ENCODE assay signal across 16 mouse cellular contexts in the genomic region with DNA sequence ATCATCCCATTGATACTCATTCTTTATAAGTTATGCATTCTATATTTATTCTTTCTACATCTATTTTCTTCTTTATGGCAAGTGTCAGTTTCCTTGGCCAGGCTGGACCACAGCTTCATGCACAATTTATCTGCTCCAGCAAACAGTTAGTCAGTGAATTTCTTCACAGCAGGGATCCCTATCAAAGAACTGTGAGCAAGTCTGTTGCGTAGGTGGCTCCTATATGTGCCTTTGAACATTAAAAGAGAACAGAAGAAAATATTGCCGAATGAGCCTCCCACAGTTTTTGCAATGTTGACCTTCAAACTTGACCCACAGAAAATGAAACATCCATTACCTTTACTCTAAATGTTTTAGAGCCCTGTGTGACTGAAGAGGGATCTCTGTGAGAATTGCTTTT.
A peak's percentile ranks its signal among the peaks of the same experiment; 100 is the strongest.
DNase-seq lines count a peak whose midpoint lies in the region; ATAC-seq and TF ChIP-seq lines count a peak whose summit lies in the region.
"Had no signal": no experiment of that assay in that cellular context is flagged by ENCODE, and none has a peak within 500 bp of the region (broad histone marks: within the 10 kb centered on the region; RNA-seq: fewer than 3 reads in every experiment).

No protein-coding gene starts in this region.

- H3K4me2 ChIP-seq in midbrain, embryonic 14.5 days (ENCODE audit: low read length): no peak overlapping the region
- H3K4me2 ChIP-seq: embryonic facial prominence, embryonic 15.5 days; hindbrain, embryonic 15.5 days; liver, embryonic 11.5 days; midbrain, embryonic 15.5 days; neural tube, embryonic 12.5 days had no signal

- no peak overlapping the region for H3K4me3 ChIP-seq in midbrain, embryonic 14.5 days (replicated peaks; ENCODE audit: low read depth, low read length)
- no peak overlapping the region for H3K4me3 ChIP-seq in midbrain, embryonic 10.5 days
- no peak overlapping the region for H3K4me3 ChIP-seq in left cerebral cortex, adult 2 months
- no peak overlapping the region for H3K4me3 ChIP-seq in lung, adult 2 months (replicated peaks; ENCODE audit: extremely low read depth, low read depth, low read length)
- H3K4me3 ChIP-seq: embryonic facial prominence, embryonic 15.5 days; hindbrain, embryonic 15.5 days; midbrain, embryonic 15.5 days; neural tube, embryonic 12.5 days had no signal

- no peak overlapping the region for H3K9ac ChIP-seq in midbrain, embryonic 14.5 days (replicated peaks; ENCODE audit: low read length)
- H3K9ac ChIP-seq: embryonic facial prominence, embryonic 15.5 days; hindbrain, embryonic 15.5 days; midbrain, embryonic 15.5 days; neural tube, embryonic 12.5 days had no signal

- 80% methylated on average over 2 of the region's 2 CpGs for WGBS in midbrain, embryonic 14.5 days
- 84% methylated on average over 2 of the region's 2 CpGs for WGBS in midbrain, embryonic 10.5 days
- 73% methylated on average over 2 of the region's 2 CpGs for WGBS in lung, adult 2 months

- intact Hi-C loops in left cerebral cortex, adult 2 months (cut with DNase I): loop anchor here (1.0 kb wide), 1 partner anchor 40 kb away; no protein-coding TSS in a partner anchor

- H3K4me1 ChIP-seq in midbrain, embryonic 14.5 days (ENCODE audit: control insufficient read depth, insufficient read depth, low read length): no peaks in the 10 kb centered on the region
- no peaks in the 10 kb centered on the region for H3K4me1 ChIP-seq in midbrain, embryonic 10.5 days
- no peaks in the 10 kb centered on the region for H3K4me1 ChIP-seq in lung, adult 2 months (ENCODE audit: control insufficient read depth, insufficient read depth, low read length)
- H3K4me1 ChIP-seq: embryonic facial prominence, embryonic 15.5 days; hindbrain, embryonic 15.5 days; midbrain, embryonic 15.5 days; neural tube, embryonic 12.5 days had no signal

- H3K27me3 ChIP-seq in midbrain, embryonic 14.5 days (ENCODE audit: control insufficient read depth, insufficient read depth, low read length): no peaks in the 10 kb centered on the region
- H3K27me3 ChIP-seq in midbrain, embryonic 10.5 days (ENCODE audit: low read depth, poor library complexity, severe bottlenecking): no peaks in the 10 kb centered on the region
- H3K27me3 ChIP-seq: embryonic facial prominence, embryonic 15.5 days; hindbrain, embryonic 15.5 days; midbrain, embryonic 15.5 days; neural tube, embryonic 12.5 days had no signal

- ATAC-seq in midbrain, embryonic 14.5 days (ENCODE audit: low FRiP score, low TSS enrichment): no peak
- no peak for ATAC-seq in megakaryocyte progenitor cell, adult 5-6 weeks (replicated peaks; ENCODE audit: poor library complexity)
- ATAC-seq: forebrain, embryonic 16.5 days; lung, postnatal 0 days; midbrain, embryonic 15.5 days had no signal

- TF ChIP-seq CTCF in left cerebral cortex, adult 2 months (IDR thresholded peaks at IDR 0.05): no peak
- TF ChIP-seq CTCF in lung, adult 2 months (IDR thresholded peaks at IDR 0.05; ENCODE audit: insufficient read depth, low read length): no peak

- no peaks in the 10 kb centered on the region for H3K36me3 ChIP-seq in midbrain, embryonic 14.5 days (ENCODE audit: control insufficient read depth, insufficient read depth, low read length)
- no peaks in the 10 kb centered on the region for H3K36me3 ChIP-seq in midbrain, embryonic 10.5 days
- H3K36me3 ChIP-seq: embryonic facial prominence, embryonic 15.5 days; hindbrain, embryonic 15.5 days; midbrain, embryonic 15.5 days; neural tube, embryonic 12.5 days had no signal

- H3K27ac ChIP-seq in midbrain, embryonic 14.5 days (replicated peaks; ENCODE audit: low read depth, low read length): no peak overlapping the region
- no peak overlapping the region for H3K27ac ChIP-seq in midbrain, embryonic 10.5 days (replicated peaks)
- peak overlapping the region; percentile 70 for H3K27ac ChIP-seq in left cerebral cortex, adult 2 months
- H3K27ac ChIP-seq: embryonic facial prominence, embryonic 15.5 days; hindbrain, embryonic 15.5 days; midbrain, embryonic 15.5 days; neural tube, embryonic 12.5 days had no signal

- TF ChIP-seq POLR2A in lung, adult 2 months (IDR thresholded peaks at IDR 0.05; ENCODE audit: borderline replicate concordance, extremely low read depth, low read depth, low read length): no peak

- H3K9me3 ChIP-seq in midbrain, embryonic 14.5 days (ENCODE audit: control insufficient read depth, low read length): no peaks in the 10 kb centered on the region
- no peaks in the 10 kb centered on the region; the same call in 1 of the 2 replicates for H3K9me3 ChIP-seq in midbrain, embryonic 10.5 days (replicated peaks)
- H3K9me3 ChIP-seq: embryonic facial prominence, embryonic 15.5 days; hindbrain, embryonic 15.5 days; midbrain, embryonic 15.5 days; neural tube, embryonic 12.5 days had no signal

- peak; percentile 2 for DNase-seq in midbrain, embryonic 14.5 days
- DNase-seq in midbrain, embryonic 10.5 days (ENCODE audit: low spot score): no peak
- peak; percentile 15 to 80 for DNase-seq in frontal cortex, postnatal 36 days (ENCODE audit: low spot score in 2 of 2)
- DNase-seq in left cerebral cortex, adult 2 months (ENCODE audit: extremely low spot score in 1 of 2, low spot score in 2 of 2): peak; percentile 10 to 12
- DNase-seq in telencephalon, adult 2 months (ENCODE audit: low read depth, low spot score): peak; percentile 68
- no peak for DNase-seq in lung, adult 2 months
- DNase-seq: cerebellum, adult 18-20 months; kidney, adult 8-10 months had no signal

Comparison
In these comparisons a context has a peak if more than half of its experiments do, and no peak if none do; other contexts are left out.
1. DNase-seq: peak in midbrain, embryonic 14.5 days (single experiment), frontal cortex, postnatal 36 days (2 of 2), left cerebral cortex, adult 2 months (2 of 2) and telencephalon, adult 2 months (single experiment); none in midbrain, embryonic 10.5 days (single experiment) and lung, adult 2 months (single experiment).